30 mouse cellular contexts compared by ENCODE assay signal in genomic region chr3:28487418-28487817, GRCm38 (mm10).
DNase-seq lines count a peak whose midpoint lies in the region; ATAC-seq and TF ChIP-seq lines count a peak whose summit lies in the region.
"Had no signal": no experiment of that assay in that cellular context is flagged by ENCODE, and none has a peak within 500 bp of the region (broad histone marks: within the 10 kb centered on the region; RNA-seq: fewer than 3 reads in every experiment).

No protein-coding gene starts in this region.

- no peak overlapping the region for H3K4me3 ChIP-seq in forebrain, embryonic 12.5 days (replicated peaks)
- no peak overlapping the region for H3K4me3 ChIP-seq in forebrain, embryonic 13.5 days
- H3K4me3 ChIP-seq in hindbrain, embryonic 15.5 days, result no peak overlapping the region
- no peak overlapping the region for H3K4me3 ChIP-seq in hindbrain, embryonic 11.5 days (ENCODE audit: low read depth, low read length)
- no peak overlapping the region for H3K4me3 ChIP-seq in midbrain, postnatal 0 days (ENCODE audit: low read depth, low read length)
- H3K4me3 ChIP-seq: embryonic facial prominence, embryonic 12.5 days; kidney, embryonic 15.5 days; liver, embryonic 13.5 days; stomach, embryonic 15.5 days had no signal

- WGBS in forebrain, embryonic 12.5 days, result 68% methylated on average over 9 of the region's 9 CpGs
- WGBS in forebrain, embryonic 13.5 days, result 58% methylated on average over 9 of the region's 9 CpGs
- 51% methylated on average over 9 of the region's 9 CpGs for WGBS in hindbrain, embryonic 15.5 days
- WGBS in hindbrain, embryonic 11.5 days, result 75% methylated on average over 9 of the region's 9 CpGs
- 45% methylated on average over 9 of the region's 9 CpGs for WGBS in midbrain, postnatal 0 days

- no peaks in the 10 kb centered on the region for H3K36me3 ChIP-seq in forebrain, embryonic 12.5 days (replicated peaks)
- no peaks in the 10 kb centered on the region for H3K36me3 ChIP-seq in forebrain, embryonic 13.5 days (ENCODE audit: poor library complexity, severe bottlenecking)
- peaks cover 7% of the 10 kb centered on the region; the same call in 1 of the 2 replicates for H3K36me3 ChIP-seq in hindbrain, embryonic 15.5 days
- H3K36me3 ChIP-seq in hindbrain, embryonic 11.5 days (ENCODE audit: control insufficient read depth, insufficient read depth, low read length), result no peaks in the 10 kb centered on the region
- H3K36me3 ChIP-seq in midbrain, postnatal 0 days (ENCODE audit: insufficient read depth, low read length), result no peaks in the 10 kb centered on the region
- H3K36me3 ChIP-seq: embryonic facial prominence, embryonic 12.5 days; kidney, embryonic 15.5 days; liver, embryonic 13.5 days; stomach, embryonic 15.5 days had no signal

- 0 out of 2 replicates have a peak, but pooled peaks have one; percentile 10 for ATAC-seq in forebrain, embryonic 12.5 days (ENCODE audit: low FRiP score)
- no peak for ATAC-seq in forebrain, embryonic 13.5 days
- ATAC-seq in hindbrain, embryonic 15.5 days (ENCODE audit: low FRiP score, low read depth), result peak; percentile 53; the same call in 1 of the 2 replicates
- ATAC-seq in hindbrain, embryonic 11.5 days (ENCODE audit: low FRiP score), result no peak
- ATAC-seq in midbrain, postnatal 0 days (ENCODE audit: low FRiP score), result 0 out of 2 replicates have a peak, but pooled peaks have one; percentile 18
- ATAC-seq: activated CD4-positive, CD25-positive, alpha-beta regulatory T cell, adult 4 months; lung, postnatal 0 days had no signal

- H3K27ac ChIP-seq in forebrain, embryonic 12.5 days, result 0 out of 2 replicates have a peak overlapping the region, but pooled peaks have one; percentile 31
- H3K27ac ChIP-seq in forebrain, embryonic 13.5 days, result no peak overlapping the region; the same call in 1 of the 2 replicates
- H3K27ac ChIP-seq in hindbrain, embryonic 15.5 days (replicated peaks), result peak overlapping the region; percentile 71
- no peak overlapping the region for H3K27ac ChIP-seq in hindbrain, embryonic 11.5 days (ENCODE audit: low read depth, low read length)
- peak overlapping the region; percentile 1; the same call in 1 of the 2 replicates for H3K27ac ChIP-seq in midbrain, postnatal 0 days (ENCODE audit: low read depth, low read length)
- H3K27ac ChIP-seq: embryonic facial prominence, embryonic 12.5 days; kidney, embryonic 15.5 days; liver, embryonic 13.5 days; macrophage; stomach, embryonic 15.5 days had no signal

- no peaks in the 10 kb centered on the region for H3K27me3 ChIP-seq in forebrain, embryonic 12.5 days
- H3K27me3 ChIP-seq in forebrain, embryonic 13.5 days, result no peaks in the 10 kb centered on the region
- no peaks in the 10 kb centered on the region for H3K27me3 ChIP-seq in hindbrain, embryonic 15.5 days
- no peaks in the 10 kb centered on the region for H3K27me3 ChIP-seq in hindbrain, embryonic 11.5 days (ENCODE audit: control insufficient read depth, insufficient read depth, low read length)
- no peaks in the 10 kb centered on the region for H3K27me3 ChIP-seq in midbrain, postnatal 0 days (ENCODE audit: insufficient read depth, low read length)
- H3K27me3 ChIP-seq: CH12.LX; embryonic facial prominence, embryonic 12.5 days; kidney, embryonic 15.5 days; liver, embryonic 13.5 days; stomach, embryonic 15.5 days had no signal

- no peak overlapping the region for H3K4me2 ChIP-seq in forebrain, embryonic 12.5 days
- no peak overlapping the region for H3K4me2 ChIP-seq in forebrain, embryonic 13.5 days
- H3K4me2 ChIP-seq in hindbrain, embryonic 15.5 days, result no peak overlapping the region
- H3K4me2 ChIP-seq in hindbrain, embryonic 11.5 days (replicated peaks; ENCODE audit: low read depth, low read length), result no peak overlapping the region
- no peak overlapping the region for H3K4me2 ChIP-seq in midbrain, postnatal 0 days (ENCODE audit: low read depth, low read length, poor library complexity, severe bottlenecking)
- H3K4me2 ChIP-seq: embryonic facial prominence, embryonic 12.5 days; heart, embryonic 11.5 days; kidney, embryonic 15.5 days; liver, embryonic 13.5 days; stomach, embryonic 15.5 days had no signal

- DNase-seq in hindbrain, embryonic 11.5 days (ENCODE audit: low spot score), result no peak
- peak; percentile 52 for DNase-seq in brain, embryonic 14.5 days (ENCODE audit: low read depth)
- DNase-seq in midbrain, postnatal 0 days (ENCODE audit: low spot score), result no peak
- DNase-seq in lung, postnatal 36 days, result no peak
- no peak for DNase-seq in spleen, postnatal 10 days (ENCODE audit: low spot score in 2 of 2)
- DNase-seq: adrenal gland, adult 8-10 months; cerebellum, adult 9-10 months; embryo, embryonic 11 days; gastrocnemius, postnatal 25 days; heart, adult 18-20 months; heart, postnatal 4 days; kidney, adult 18-20 months; kidney, postnatal 25 days; layer of hippocampus, postnatal 36 days; left cerebral cortex, postnatal 4 days; liver, embryonic 13.5 days; lung, adult 18-20 months; retina, postnatal 1 day; right cerebral cortex, postnatal 14 days had no signal

- no peaks in the 10 kb centered on the region for H3K9me3 ChIP-seq in forebrain, embryonic 12.5 days
- H3K9me3 ChIP-seq in forebrain, embryonic 13.5 days (replicated peaks), result peaks cover 6% of the 10 kb centered on the region; the same call in 1 of the 2 replicates
- no peaks in the 10 kb centered on the region for H3K9me3 ChIP-seq in hindbrain, embryonic 15.5 days
- no peaks in the 10 kb centered on the region for H3K9me3 ChIP-seq in hindbrain, embryonic 11.5 days (ENCODE audit: control insufficient read depth, low read length)
- no peaks in the 10 kb centered on the region for H3K9me3 ChIP-seq in midbrain, postnatal 0 days (ENCODE audit: low read length)
- H3K9me3 ChIP-seq: embryonic facial prominence, embryonic 12.5 days; kidney, embryonic 15.5 days; liver, embryonic 13.5 days; stomach, embryonic 15.5 days had no signal

- no peak for TF ChIP-seq POLR2A in brain, embryonic 14.5 days (IDR thresholded peaks at IDR 0.05; ENCODE audit: borderline replicate concordance, extremely low read depth, insufficient read depth, insufficient read length, poor library complexity, severe bottlenecking)

- H3K4me1 ChIP-seq in forebrain, embryonic 12.5 days, result peaks cover 17% of the 10 kb centered on the region
- H3K4me1 ChIP-seq in forebrain, embryonic 13.5 days, result peaks cover 25% of the 10 kb centered on the region
- peaks cover 37% of the 10 kb centered on the region for H3K4me1 ChIP-seq in hindbrain, embryonic 15.5 days (replicated peaks)
- H3K4me1 ChIP-seq in hindbrain, embryonic 11.5 days (replicated peaks; ENCODE audit: control insufficient read depth, insufficient read depth, low read length), result peaks cover 3% of the 10 kb centered on the region; the same call in 1 of the 2 replicates
- H3K4me1 ChIP-seq in midbrain, postnatal 0 days (ENCODE audit: insufficient read depth, low read length), result peaks cover 11% of the 10 kb centered on the region; the same call in 1 of the 2 replicates
- H3K4me1 ChIP-seq: embryonic facial prominence, embryonic 12.5 days; kidney, embryonic 15.5 days; liver, embryonic 13.5 days; stomach, embryonic 15.5 days had no signal

- no peak overlapping the region for H3K9ac ChIP-seq in forebrain, embryonic 12.5 days
- no peak overlapping the region for H3K9ac ChIP-seq in forebrain, embryonic 13.5 days
- H3K9ac ChIP-seq in hindbrain, embryonic 15.5 days, result no peak overlapping the region
- no peak overlapping the region for H3K9ac ChIP-seq in hindbrain, embryonic 11.5 days (ENCODE audit: low read depth, low read length)
- no peak overlapping the region for H3K9ac ChIP-seq in midbrain, postnatal 0 days (replicated peaks; ENCODE audit: low read length, poor library complexity, severe bottlenecking)
- H3K9ac ChIP-seq: embryonic facial prominence, embryonic 12.5 days; kidney, embryonic 15.5 days; liver, embryonic 13.5 days; stomach, embryonic 15.5 days had no signal

- TF ChIP-seq CTCF in brain, embryonic 14.5 days (IDR thresholded peaks at IDR 0.05; ENCODE audit: borderline replicate concordance, extremely low read depth, insufficient read depth, insufficient read length), result no peak
- TF ChIP-seq CTCF in midbrain, postnatal 0 days (IDR thresholded peaks at IDR 0.05), result no peak

Comparison
In these comparisons a context has a peak if more than half of its experiments do, and no peak if none do; other contexts are left out.
1. ATAC-seq: peak in forebrain, embryonic 12.5 days (single experiment), hindbrain, embryonic 15.5 days (single experiment) and midbrain, postnatal 0 days (single experiment); none in forebrain, embryonic 13.5 days (single experiment) and hindbrain, embryonic 11.5 days (single experiment).
2. H3K27ac ChIP-seq: peak in forebrain, embryonic 12.5 days (single experiment), hindbrain, embryonic 15.5 days (single experiment) and midbrain, postnatal 0 days (single experiment); none in forebrain, embryonic 13.5 days (single experiment) and hindbrain, embryonic 11.5 days (single experiment).